Mouse (Mus musculus) urinary bladder, postnatal 10 days (tissue): ENCODE measurements around the gene Bet1l.

Experiments used
- DNase-seq: peaks from one replicate; pipeline ENCODE4 v3.0.0; 2022; ENCODE audit warnings: low spot score

The Bet1l gene

GRCm38 (mm10) chr7:140858746-140859145 lies 1.4 kb upstream of the Bet1l start:
- no peak for DNase-seq

- DNase-seq = peak; percentile 63
Measured at GRCm38 (mm10) chr7:140856785-140857549, 410 bp downstream of the Bet1l start, which contains the start of gene Ric8a. Gene Ric8a (plus strand): TSS chr7:140856957.

GRCm38 (mm10) chr7:140855860-140856784 lies 1.3 kb downstream of the Bet1l start, which contains the start of gene Gm45785:
Gene Gm45785 (minus strand): TSS chr7:140856331.
- DNase-seq = peak; percentile 48

- no peak for DNase-seq
Measured at GRCm38 (mm10) chr7:140855181-140855580, 2.2 kb downstream of the Bet1l start.

- DNase-seq = no peak
Measured at GRCm38 (mm10) chr7:140854483-140854882, 2.9 kb downstream of the Bet1l start.

GRCm38 (mm10) chr7:140853386-140853785 lies 4.0 kb downstream of the Bet1l start:
- no peak for DNase-seq

GRCm38 (mm10) chr7:140851916-140852315 lies 5.5 kb downstream of the Bet1l start:
- DNase-seq = no peak

GRCm38 (mm10) chr7:140848591-140848990 lies 8.8 kb downstream of the Bet1l start:
- no peak for DNase-seq

- no peak for DNase-seq
Measured at GRCm38 (mm10) chr7:140847755-140848580, 9.4 kb downstream of the Bet1l start, which contains the start of gene Odf3. Gene Odf3 (plus strand): TSS chr7:140847805.

- DNase-seq = no peak
Measured at GRCm38 (mm10) chr7:140846676-140847075, 10.7 kb downstream of the Bet1l start.

GRCm38 (mm10) chr7:140845683-140846082 lies 11.7 kb downstream of the Bet1l start:
- DNase-seq = no peak

GRCm38 (mm10) chr7:140844905-140845665 lies 12.3 kb downstream of the Bet1l start, which contains the start of gene Scgb1c1:
Gene Scgb1c1 (plus strand): TSS chr7:140845547.
- peak; percentile 82 for DNase-seq

- DNase-seq = no peak
Measured at GRCm38 (mm10) chr7:140843806-140844205, 13.6 kb downstream of the Bet1l start.

GRCm38 (mm10) chr7:140840750-140841735 lies 16.3 kb downstream of the Bet1l start:
- no peak for DNase-seq

- no peak for DNase-seq
Measured at GRCm38 (mm10) chr7:140839556-140839955, 17.8 kb downstream of the Bet1l start.

- no peak for DNase-seq
Measured at GRCm38 (mm10) chr7:140836243-140837115, 20.9 kb downstream of the Bet1l start.

- no peak for DNase-seq
Measured at GRCm38 (mm10) chr7:140835758-140836087, 21.7 kb downstream of the Bet1l start.

- DNase-seq = no peak
Measured at GRCm38 (mm10) chr7:140834968-140835757, 22.2 kb downstream of the Bet1l start, which contains the start of gene Urah. Gene Urah (plus strand): TSS chr7:140835018.
